Mouse (Mus musculus): ENCODE measurements around the gene Coro6.

DNA sequence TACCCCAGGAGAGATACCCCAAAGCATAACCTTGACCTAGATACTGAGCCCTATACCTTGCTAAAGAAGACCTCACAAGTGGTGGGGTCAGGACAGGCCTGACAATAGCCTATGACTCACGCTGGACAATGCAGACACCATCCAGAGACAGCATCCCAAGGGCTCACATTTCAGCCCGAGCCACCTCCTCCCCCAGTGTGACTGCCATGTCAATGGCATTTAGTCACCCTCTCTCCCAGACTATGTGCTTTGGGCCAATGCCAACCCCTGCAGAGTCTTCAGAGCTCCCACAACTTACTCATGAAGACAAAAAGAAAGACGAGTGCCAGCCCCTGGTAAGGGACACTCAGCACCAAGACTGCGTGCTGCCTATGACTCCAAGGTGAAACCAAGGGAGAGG, 2.5 kb downstream of the Coro6 start:
- no peak for TF ChIP-seq EP300 (IDR thresholded peaks at IDR 0.05)
- no peak for TF ChIP-seq CTCF (IDR thresholded peaks at IDR 0.05)
